Mouse (Mus musculus) layer of hippocampus, postnatal 25 days (tissue): ENCODE measurements around the gene H1foo. TPM values are rescaled to one million over a fixed set of nuclear protein-coding genes. Genes with fewer than 3 reads are reported as not detected.

Experiments
- DNase-seq, 2 experiments: peaks; one replicate each; pipeline ENCODE4 v3.0.0; 2022; ENCODE audit warnings: mixed read lengths in 2 of 2, low spot score in 1 of 2; ENCODE audit errors: extremely low spot score in 1 of 2
- total RNA-seq, 2 experiments: library from RNA; stranded (reverse); gene quantifications; 2 replicates each; pipeline ENCODE4 v1.2.3; 2021

H1foo gene
- total RNA-seq, 2 experiments from 2014 or later = not detected

GRCm38 (mm10) chr6:115997726-115998311 lies 53.1 kb downstream of the H1foo start:
- DNase-seq = no peak

GRCm38 (mm10) chr6:115998758-115999157 lies 54.0 kb downstream of the H1foo start:
- no peak for DNase-seq

GRCm38 (mm10) chr6:115999227-115999626 lies 54.5 kb downstream of the H1foo start:
- no peak for DNase-seq

Other genes with a start within 250 kb of the H1foo start
- gene Tmem40, start 182.5 kb upstream of the H1foo start, total RNA-seq = under 1 TPM in 1 of 2 experiments, not detected in 1; 0.62 TPM
- gene Cand2, start 170.4 kb upstream of the H1foo start, total RNA-seq = 1 to 10 TPM; 2.7 to 3.8 TPM
- 100 to 1,000 TPM; 471 to 520 TPM for gene Rpl32, start 136.2 kb upstream of the H1foo start, total RNA-seq
- gene Efcab12, start 106.5 kb upstream of the H1foo start, total RNA-seq = 1 to 10 TPM; 2.8 to 3.8 TPM
- 1 to 10 TPM; 5.8 to 6.1 TPM for gene Mbd4, start 91.6 kb upstream of the H1foo start, total RNA-seq
- gene Ift122, start 91.5 kb upstream of the H1foo start, total RNA-seq = 10 to 100 TPM; 26.7 to 28.7 TPM
- gene Rho, start 13.2 kb upstream of the H1foo start, total RNA-seq = under 1 TPM; 0.49 to 0.59 TPM
- gene Plxnd1, start 50.1 kb downstream of the H1foo start, total RNA-seq = 10 to 100 TPM; 17.8 to 24.5 TPM
- gene Tmcc1, start 248.5 kb downstream of the H1foo start, total RNA-seq = 10 to 100 TPM; 80.1 to 81.7 TPM